Mouse (Mus musculus): ENCODE measurements around the gene Auts2.

The Auts2 gene

GRCm38 (mm10) chr5:132234471-132234870, 308.7 kb downstream of the Auts2 start:
- DNase-seq, result no peak

GRCm38 (mm10) chr5:132231280-132232047, 311.7 kb downstream of the Auts2 start:
- peak; percentile 85 for DNase-seq

GRCm38 (mm10) chr5:132229644-132230357, 313.3 kb downstream of the Auts2 start:
- peak; percentile 86 for DNase-seq

GRCm38 (mm10) chr5:132229023-132229422, 314.1 kb downstream of the Auts2 start:
- DNase-seq, result no peak

GRCm38 (mm10) chr5:132220376-132220930, 322.7 kb downstream of the Auts2 start:
- DNase-seq, result no peak

- no peak for DNase-seq
These were observed 327.0 kb downstream of the Auts2 start for GRCm38 (mm10) chr5:132216143-132216542.

- no peak for DNase-seq
These were observed 330.7 kb downstream of the Auts2 start for GRCm38 (mm10) chr5:132212446-132212845.

- peak; percentile 49 for DNase-seq
These were observed 333.4 kb downstream of the Auts2 start for GRCm38 (mm10) chr5:132209694-132210093.

GRCm38 (mm10) chr5:132206220-132206619, 336.9 kb downstream of the Auts2 start:
- DNase-seq, result no peak

- peak; percentile 61 for DNase-seq
These were observed 339.3 kb downstream of the Auts2 start for GRCm38 (mm10) chr5:132203846-132204245.

GRCm38 (mm10) chr5:132201077-132201645, 342.0 kb downstream of the Auts2 start:
- DNase-seq, result no peak

GRCm38 (mm10) chr5:132200595-132200994, 342.5 kb downstream of the Auts2 start:
- DNase-seq, result no peak

GRCm38 (mm10) chr5:132195048-132195533, 348.1 kb downstream of the Auts2 start:
- DNase-seq, result peak; percentile 63

GRCm38 (mm10) chr5:132190190-132190589, 353.0 kb downstream of the Auts2 start:
- DNase-seq, result no peak

GRCm38 (mm10) chr5:132186659-132187058, 356.5 kb downstream of the Auts2 start:
- DNase-seq, result no peak

GRCm38 (mm10) chr5:132186221-132186620, 356.9 kb downstream of the Auts2 start:
- DNase-seq, result peak; percentile 54

GRCm38 (mm10) chr5:132184395-132185095, 358.6 kb downstream of the Auts2 start:
- no peak for DNase-seq

- DNase-seq, result no peak
These were observed 361.1 kb downstream of the Auts2 start for GRCm38 (mm10) chr5:132182077-132182476.

- peak; percentile 85 for DNase-seq
These were observed 373.1 kb downstream of the Auts2 start for GRCm38 (mm10) chr5:132170010-132170409.

GRCm38 (mm10) chr5:132168805-132169204, 374.3 kb downstream of the Auts2 start:
- DNase-seq, result no peak

GRCm38 (mm10) chr5:132168224-132168623, 374.9 kb downstream of the Auts2 start:
- DNase-seq, result no peak

GRCm38 (mm10) chr5:132166559-132166958, 376.6 kb downstream of the Auts2 start:
- no peak for DNase-seq

GRCm38 (mm10) chr5:132163960-132164359, 379.2 kb downstream of the Auts2 start:
- DNase-seq, result no peak

All from retina, postnatal 1 day (tissue).